Mouse (Mus musculus) embryonic fibroblast, embryonic 13.5 days (primary cell): ENCODE results near the gene Sec14l5.

ENCODE experiments used
- CTCF ChIP-seq: IDR thresholded peaks from 2 replicates; pipeline ENCODE4 v1.5.1; 2011; ENCODE audit warnings: mild to moderate bottlenecking, control low read depth, low read length, moderate library complexity, borderline replicate concordance; ENCODE audit not compliant: insufficient read depth
- POLR2A ChIP-seq: IDR thresholded peaks from 2 replicates; pipeline ENCODE4 v1.6.1; 2011; ENCODE audit warnings: low read depth, mild to moderate bottlenecking, control low read depth, low read length, moderate library complexity

DNA sequence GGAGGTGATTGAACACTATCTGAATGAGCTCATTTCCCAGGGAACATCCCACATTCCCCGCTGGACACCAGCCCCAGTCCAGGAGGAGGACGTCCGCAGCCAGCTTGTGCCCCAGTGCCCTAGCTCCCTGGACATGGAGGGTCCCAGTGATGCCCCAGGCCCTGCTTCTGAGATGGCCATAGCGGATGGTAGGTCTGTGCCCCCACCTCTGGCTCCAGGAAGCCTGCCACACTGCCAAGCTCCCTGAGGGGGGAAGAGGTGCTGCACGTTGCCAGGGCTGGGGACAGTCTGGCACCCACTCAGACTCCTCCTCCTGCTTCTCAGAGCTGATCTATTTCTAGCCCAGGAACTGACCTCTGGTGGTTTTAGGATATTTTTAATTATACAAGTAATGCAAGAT is 21.9 kb downstream of the Sec14l5 start:
- TF ChIP-seq CTCF (no peak), POLR2A (no peak)
